Mouse (Mus musculus) liver, postnatal 0 days (tissue): ENCODE data around the gene Thada. TPM values are rescaled to one million over a fixed set of nuclear protein-coding genes. Genes with fewer than 3 reads are reported as not detected.

Experiments
- ATAC-seq: fragments of 200-750 bp; cut with Nextera tagmentation; 2 replicates; pipeline ENCODE4 v1.8.0; 2017; ENCODE audit warnings: mild to moderate bottlenecking, moderate library complexity
- DNase-seq: peaks from one replicate; pipeline ENCODE4 v3.0.0-alpha.2; 2016
- H3K27ac ChIP-seq: fragments of 300-500 bp; sonication (generic); 2 replicates; pipeline ENCODE4 v1.5.1; 2014; ENCODE audit warnings: antibody characterized with exemption, moderate library complexity, mild to moderate bottlenecking, low read depth
- H3K27me3 ChIP-seq: fragments of 300-500 bp; sonication (generic); 2 replicates; pipeline ENCODE4 v1.6.1; 2014; ENCODE audit warnings: low read length, control low read depth, mixed read lengths; ENCODE audit not compliant: insufficient read depth
- H3K36me3 ChIP-seq: fragments of 300-500 bp; sonication (generic); replicated peaks from 2 replicates; pipeline ENCODE4 v1.6.1; 2014; ENCODE audit warnings: mild to moderate bottlenecking, control low read depth, low read length, moderate library complexity, mixed read lengths; ENCODE audit not compliant: insufficient read depth
- H3K4me1 ChIP-seq: fragments of 300-500 bp; sonication (generic); 2 replicates; pipeline ENCODE4 v1.6.1; 2014; ENCODE audit warnings: antibody characterized with exemption, mild to moderate bottlenecking, control low read depth; ENCODE audit not compliant: insufficient read depth
- H3K4me2 ChIP-seq: fragments of 300-500 bp; sonication (generic); 2 replicates; pipeline ENCODE4 v1.6.1; 2014; ENCODE audit warnings: low read depth, mild to moderate bottlenecking, low read length, moderate library complexity, mixed read lengths
- H3K4me3 ChIP-seq: fragments of 300-500 bp; sonication (generic); 2 replicates; pipeline ENCODE4 v1.5.1; 2014; ENCODE audit warnings: low read depth, low read length
- H3K9ac ChIP-seq: fragments of 300-500 bp; sonication (generic); replicated peaks from 2 replicates; pipeline ENCODE4 v1.6.1; 2014; ENCODE audit warnings: mild to moderate bottlenecking, moderate library complexity
- H3K9me3 ChIP-seq: fragments of 300-500 bp; sonication (generic); 2 replicates; pipeline ENCODE4 v1.6.1; 2016; ENCODE audit warnings: mild to moderate bottlenecking, control low read depth, low read length, mixed read lengths
- CTCF ChIP-seq: sonication (generic); IDR thresholded peaks from 2 replicates; pipeline ENCODE4 v1.5.1; 2016; ENCODE audit warnings: antibody characterized with exemption, low read depth
- EP300 ChIP-seq: IDR thresholded peaks from 2 replicates; pipeline ENCODE4 v1.6.1; 2016; ENCODE audit warnings: antibody characterized with exemption, low read depth, mild to moderate bottlenecking
- WGBS: fragments of 180-500 bp; shearing (Covaris S2); extraction: QIAGEN DNeasy Blood & Tissue Kit; methylation state at CpG from one replicate; pipeline ENCODE4 v1.1.7; 2014; ENCODE audit not compliant: insufficient replicate concordance; 5-methylcytosine and 5-hydroxymethylcytosine counted together
- polyA plus RNA-seq: library from polyadenylated mRNA; unstranded; fragments of >200 nt; fragmentation: Nextera tagmentation; extraction: Ambion mirVana; gene quantifications from 2 replicates; pipeline ENCODE4 v1.2.1, GENCODE M21; 2015

Gene Thada
- polyA plus RNA-seq, 1 experiment from 2014 or later: 1.2 TPM

- Histone ChIP-seq H3K27ac (no peak overlapping the region), H3K4me1 (peaks cover 4% of the 10 kb centered on the region), H3K9ac (no peak overlapping the region), H3K27me3 (no peaks in the 10 kb centered on the region), H3K4me3 (no peak overlapping the region), H3K4me2 (no peak overlapping the region), H3K9me3 (no peaks in the 10 kb centered on the region), H3K36me3 (no peaks in the 10 kb centered on the region; the same call in 1 of the 2 replicates)
- 69% methylated on average over 4 of the region's 4 CpGs for WGBS
- TF ChIP-seq CTCF (no peak), EP300 (no peak)
- DNase-seq (no peak), ATAC-seq (no peak)
Measured at GRCm38 (mm10) chr17:84329906-84330470, 136.0 kb downstream of the Thada start.

DNA sequence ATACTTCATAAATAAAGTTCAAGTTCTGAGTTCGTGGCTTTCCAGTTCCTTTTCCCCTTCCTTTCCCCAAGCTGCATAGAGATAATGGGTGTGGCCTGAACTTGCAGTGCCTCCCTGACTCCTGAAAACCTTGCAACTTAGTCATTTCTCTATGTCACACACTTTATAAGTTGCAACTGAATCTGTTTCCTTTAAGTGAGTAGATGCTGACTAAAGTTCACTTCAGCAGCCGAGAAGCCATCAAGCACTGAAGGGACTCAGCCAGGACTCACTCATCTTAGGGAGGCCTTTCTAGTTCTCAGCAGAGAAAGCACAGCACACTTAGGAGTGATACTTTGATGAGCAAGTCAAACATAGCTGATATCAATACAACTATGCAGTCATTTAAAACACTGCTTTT, 137.5 kb downstream of the Thada start:
- Histone ChIP-seq H3K9me3 (no peaks in the 10 kb centered on the region), H3K4me2 (no peak overlapping the region), H3K4me1 (peaks cover 4% of the 10 kb centered on the region), H3K27ac (no peak overlapping the region), H3K27me3 (no peaks in the 10 kb centered on the region), H3K36me3 (no peaks in the 10 kb centered on the region; the same call in 1 of the 2 replicates), H3K4me3 (no peak overlapping the region), H3K9ac (no peak overlapping the region)
- DNase-seq: no peak
- no peak for ATAC-seq
- TF ChIP-seq EP300 (no peak), CTCF (no peak)
- 35% methylated on average over 2 of the region's 2 CpGs for WGBS

DNA sequence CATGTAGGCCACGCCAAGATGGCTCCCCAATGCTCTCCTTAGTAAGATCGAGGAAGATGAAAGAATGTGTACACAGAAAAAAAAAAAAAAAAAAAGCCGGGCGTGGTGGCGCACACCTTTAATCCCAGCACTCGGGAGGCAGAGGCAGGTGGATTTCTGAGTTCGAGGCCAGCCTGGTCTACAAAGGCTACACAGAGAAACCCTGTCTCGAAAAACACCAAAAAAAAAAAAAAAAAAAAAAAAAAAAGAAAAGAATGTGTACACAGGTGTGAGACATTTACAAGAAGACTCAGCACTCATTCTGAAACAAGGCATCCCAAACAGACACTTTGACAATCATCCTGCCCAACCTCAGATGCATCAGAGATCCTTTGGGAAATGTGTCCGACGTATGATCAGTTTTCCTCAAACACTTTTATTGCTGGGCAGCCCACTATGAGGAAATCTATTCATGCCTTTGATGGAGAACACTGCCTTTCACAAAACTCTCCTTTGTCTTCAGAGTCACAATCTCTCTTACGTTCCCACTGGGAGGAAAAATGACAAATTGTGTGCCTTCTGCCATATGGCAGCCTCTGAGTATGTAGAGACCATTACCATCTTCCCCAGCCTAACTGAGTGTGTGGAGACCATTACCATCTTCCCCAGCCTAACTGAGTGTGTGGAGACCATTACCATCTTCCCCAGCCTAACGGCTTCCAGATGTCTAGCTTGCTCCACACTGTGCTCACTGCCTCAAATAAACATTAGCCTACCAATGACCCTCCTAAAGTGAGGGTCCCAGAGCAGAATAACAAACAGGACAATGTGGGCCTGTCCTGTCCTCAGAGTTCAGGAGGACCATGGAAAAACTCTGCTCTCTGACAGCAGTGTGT, 138.7 kb downstream of the Thada start:
- no peaks in the 10 kb centered on the region for H3K27me3 ChIP-seq
- H3K9ac ChIP-seq: no peak overlapping the region
- H3K4me1 ChIP-seq: peaks cover 4% of the 10 kb centered on the region
- TF ChIP-seq EP300: no peak
- TF ChIP-seq CTCF: no peak
- 83% methylated on average over 9 of the region's 12 CpGs for WGBS
- H3K27ac ChIP-seq: no peak overlapping the region
- ATAC-seq (no peak), DNase-seq (no peak)
- H3K4me3 ChIP-seq: no peak overlapping the region
- H3K9me3 ChIP-seq: no peaks in the 10 kb centered on the region
- H3K4me2 ChIP-seq: no peak overlapping the region
- no peaks in the 10 kb centered on the region; the same call in 1 of the 2 replicates for H3K36me3 ChIP-seq

- DNase-seq (no peak), ATAC-seq (no peak)
- no peak overlapping the region for H3K4me2 ChIP-seq
- H3K9ac ChIP-seq: no peak overlapping the region
- H3K27ac ChIP-seq: no peak overlapping the region
- TF ChIP-seq EP300: no peak
- no peak for TF ChIP-seq CTCF
- no peak overlapping the region for H3K4me3 ChIP-seq
- H3K4me1 ChIP-seq: peaks cover 6% of the 10 kb centered on the region; the same call in 1 of the 2 replicates
- WGBS: 71% methylated on average over 4 of the region's 4 CpGs
- no peaks in the 10 kb centered on the region for H3K9me3 ChIP-seq
- H3K27me3 ChIP-seq: no peaks in the 10 kb centered on the region
- no peaks in the 10 kb centered on the region for H3K36me3 ChIP-seq
Measured at GRCm38 (mm10) chr17:84322176-84322575, 143.8 kb downstream of the Thada start.

GRCm38 (mm10) chr17:84321351-84321750, 144.7 kb downstream of the Thada start:
- Histone ChIP-seq H3K4me2 (no peak overlapping the region), H3K9me3 (no peaks in the 10 kb centered on the region), H3K36me3 (no peaks in the 10 kb centered on the region), H3K27me3 (no peaks in the 10 kb centered on the region), H3K4me1 (peaks cover 6% of the 10 kb centered on the region; the same call in 1 of the 2 replicates), H3K27ac (no peak overlapping the region), H3K9ac (no peak overlapping the region), H3K4me3 (no peak overlapping the region)
- TF ChIP-seq EP300: no peak
- no peak for TF ChIP-seq CTCF
- 81% methylated on average over 5 of the region's 5 CpGs for WGBS
- ATAC-seq (no peak), DNase-seq (no peak)

DNA sequence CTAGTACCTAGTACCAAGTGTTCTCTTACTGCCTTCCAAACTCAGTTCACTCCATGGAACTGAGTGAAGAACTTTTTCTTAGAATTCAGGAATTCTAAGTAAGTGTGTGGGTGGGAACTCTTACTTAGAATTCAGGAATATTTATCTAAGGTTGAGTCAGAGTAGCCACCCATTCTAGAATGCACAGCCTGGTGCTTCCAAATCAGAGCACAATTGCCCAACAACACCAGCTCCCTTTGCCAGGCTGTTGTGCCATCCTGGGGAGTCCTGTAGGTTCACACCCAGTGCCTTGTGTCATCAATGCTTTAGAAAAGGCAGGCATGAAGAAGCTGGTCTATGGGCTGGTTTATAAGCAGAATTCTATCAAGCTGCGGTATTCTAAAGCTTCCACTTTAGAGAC, 145.4 kb downstream of the Thada start:
- no peak overlapping the region for H3K4me3 ChIP-seq
- H3K36me3 ChIP-seq: no peaks in the 10 kb centered on the region
- 93% methylated on average over 1 of the region's 1 CpGs for WGBS
- ATAC-seq: no peak
- no peak for DNase-seq
- no peaks in the 10 kb centered on the region for H3K9me3 ChIP-seq
- no peak overlapping the region for H3K4me2 ChIP-seq
- H3K27ac ChIP-seq: no peak overlapping the region
- no peak overlapping the region for H3K9ac ChIP-seq
- 0 out of 2 replicates have a peak, but pooled peaks cover 2% of the 10 kb centered on the region for H3K4me1 ChIP-seq
- no peaks in the 10 kb centered on the region for H3K27me3 ChIP-seq
- TF ChIP-seq EP300: no peak
- TF ChIP-seq CTCF: no peak
